Mouse (Mus musculus): ENCODE measurements around the gene Etnppl. TPM values are rescaled to one million over a fixed set of nuclear protein-coding genes. Genes with fewer than 3 reads are reported as not detected.

Gene Etnppl
- polyA plus RNA-seq, 1 experiment from 2014 or later = not detected

DNA sequence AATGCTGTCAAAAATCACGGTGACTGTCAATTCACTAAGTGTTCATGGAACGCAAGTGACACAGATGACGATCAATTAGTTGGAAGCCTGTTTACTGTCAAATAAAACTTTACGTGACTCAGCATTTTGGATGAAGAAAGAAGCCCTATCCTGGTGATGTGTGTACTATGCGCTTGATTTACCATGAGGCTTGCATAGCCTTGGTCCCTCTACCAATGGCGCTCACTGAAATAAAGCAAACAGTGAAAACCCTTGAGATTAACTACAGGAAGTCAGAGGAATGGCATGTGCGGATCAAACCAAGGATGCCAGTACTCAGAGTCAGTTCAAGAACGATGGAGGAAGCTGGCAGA lies 67.7 kb downstream of the Etnppl start:
- WGBS = 91% methylated on average over 8 of the region's 8 CpGs
- H3K27me3 ChIP-seq (ENCODE audit: control insufficient read depth, insufficient read depth, low read length) = no peaks in the 10 kb centered on the region
- no peak overlapping the region for H3K9ac ChIP-seq (replicated peaks; ENCODE audit: low read depth, low read length)
- H3K4me2 ChIP-seq (ENCODE audit: low read depth, low read length) = no peak overlapping the region
- H3K9me3 ChIP-seq (ENCODE audit: control insufficient read depth, low read length) = no peaks in the 10 kb centered on the region
- no peak for ATAC-seq (ENCODE audit: low read depth)
- H3K27ac ChIP-seq (ENCODE audit: low read depth, low read length) = no peak overlapping the region
- H3K36me3 ChIP-seq (ENCODE audit: control insufficient read depth, insufficient read depth, low read length) = no peaks in the 10 kb centered on the region
- H3K4me3 ChIP-seq (ENCODE audit: low read depth, low read length) = no peak overlapping the region
- peaks cover 4% of the 10 kb centered on the region; the same call in 1 of the 2 replicates for H3K4me1 ChIP-seq (ENCODE audit: control insufficient read depth, insufficient read depth, low read length)

GRCm38 (mm10) chr3:130687051-130687450 lies 69.8 kb downstream of the Etnppl start:
- peaks cover 11% of the 10 kb centered on the region; the same call in 1 of the 2 replicates for H3K4me1 ChIP-seq (ENCODE audit: control insufficient read depth, insufficient read depth, low read length)
- no peak overlapping the region for H3K4me3 ChIP-seq (ENCODE audit: low read depth, low read length)
- H3K36me3 ChIP-seq (ENCODE audit: control insufficient read depth, insufficient read depth, low read length) = no peaks in the 10 kb centered on the region
- no peaks in the 10 kb centered on the region for H3K9me3 ChIP-seq (ENCODE audit: control insufficient read depth, low read length)
- no peaks in the 10 kb centered on the region for H3K27me3 ChIP-seq (ENCODE audit: control insufficient read depth, insufficient read depth, low read length)
- H3K4me2 ChIP-seq (ENCODE audit: low read depth, low read length) = no peak overlapping the region
- no peak for ATAC-seq (ENCODE audit: low read depth)
- no peak overlapping the region for H3K27ac ChIP-seq (ENCODE audit: low read depth, low read length)
- WGBS = 100% methylated on average over 1 of the region's 1 CpGs
- H3K9ac ChIP-seq (replicated peaks; ENCODE audit: low read depth, low read length) = no peak overlapping the region

Other genes with a start within 250 kb of the Etnppl start
- gene Ostc, start 92.0 kb downstream of the Etnppl start, polyA plus RNA-seq (2014; fragmentation: Nextera tagmentation; extraction: Ambion mirVana) = 190 and 225 TPM in 2 replicates
- 565 and 577 TPM in 2 replicates for gene Rpl34, start 113.0 kb downstream of the Etnppl start, polyA plus RNA-seq (2014; fragmentation: Nextera tagmentation; extraction: Ambion mirVana)